Mouse (Mus musculus) spleen, adult 2 months (tissue): Measurements from ENCODE around the gene Epha6.

Source experiments
- CTCF ChIP-seq: fragments of 200-500 bp; IDR thresholded peaks from 2 replicates; pipeline ENCODE4 v1.5.1; 2011; ENCODE audit warnings: mild to moderate bottlenecking, inconsistent platforms; ENCODE audit not compliant: insufficient read depth, insufficient read length, insufficient replicate concordance; ENCODE audit errors: extremely low read depth
- POLR2A ChIP-seq: fragments of 200-500 bp; IDR thresholded peaks from 2 replicates; pipeline ENCODE4 v1.6.1; 2011; ENCODE audit warnings: low read depth, low read length, inconsistent platforms

DNA sequence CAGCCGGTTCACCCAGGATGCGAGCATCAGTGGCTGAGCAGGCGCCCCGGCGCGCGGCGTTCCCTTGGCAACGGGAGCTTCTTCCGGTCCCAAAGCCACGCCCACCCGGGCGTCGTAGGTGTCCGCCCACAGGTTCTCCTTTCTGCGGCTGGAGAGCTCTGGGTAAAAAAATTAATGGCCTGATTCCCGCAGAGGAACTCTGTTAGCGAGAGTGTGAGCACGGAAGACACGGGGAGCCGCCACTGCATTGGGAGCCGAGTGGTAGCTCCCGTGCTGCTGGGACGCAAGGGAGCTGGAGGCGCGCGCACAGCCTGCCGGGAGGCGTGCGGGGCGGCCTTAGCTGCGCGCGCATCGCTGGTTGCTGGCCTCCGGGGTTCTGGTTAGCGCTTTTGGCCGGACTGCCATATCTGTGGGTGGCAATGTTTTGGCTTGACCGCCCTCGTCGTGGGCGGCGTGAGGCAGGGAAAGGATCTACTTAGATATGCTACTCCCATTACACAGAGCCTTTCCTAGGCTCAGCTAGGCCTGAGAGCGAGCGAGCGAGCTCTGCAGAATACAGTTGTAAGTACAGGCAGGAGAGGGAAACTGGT is 966.1 kb downstream of the Epha6 start, which contains the start of gene Arl6:
- TF ChIP-seq CTCF (no peak), POLR2A (no peak)
